ENCODE assay signal across 27 mouse cellular contexts in the genomic region with DNA sequence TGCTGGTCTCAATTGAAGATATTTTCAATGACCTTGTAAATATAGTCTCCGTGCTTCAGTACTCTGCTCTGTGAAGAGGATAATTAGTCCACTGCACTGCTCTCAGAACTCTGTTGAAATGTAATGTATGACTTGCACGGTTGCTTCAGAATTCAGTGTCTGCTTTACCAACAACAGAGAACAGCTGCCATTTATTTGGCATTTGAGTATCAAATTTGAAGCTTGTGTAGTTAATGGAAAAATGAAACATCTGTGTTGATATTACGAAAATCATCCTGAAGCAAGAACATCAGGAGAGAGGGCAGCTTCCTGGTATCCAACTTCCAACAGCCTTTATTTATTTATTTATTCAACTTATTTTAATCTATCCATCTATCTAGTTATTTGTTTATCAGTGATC.
DNase-seq lines count a peak whose midpoint lies in the region; ATAC-seq and TF ChIP-seq lines count a peak whose summit lies in the region.
"Had no signal": no experiment of that assay in that cellular context is flagged by ENCODE, and none has a peak within 500 bp of the region (broad histone marks: within the 10 kb centered on the region; RNA-seq: fewer than 3 reads in every experiment).

No protein-coding gene starts in this region.

- no peak overlapping the region for H3K9ac ChIP-seq in lung, embryonic 14.5 days
- H3K9ac ChIP-seq in lung, postnatal 0 days (replicated peaks; ENCODE audit: low read depth), result no peak overlapping the region
- H3K9ac ChIP-seq: embryonic facial prominence, embryonic 13.5 days; forebrain, embryonic 13.5 days; heart, embryonic 13.5 days; hindbrain, embryonic 12.5 days; hindbrain, embryonic 15.5 days; intestine, embryonic 15.5 days had no signal

- intact Hi-C loops in gastrocnemius, adult 2 months (cut with DNase I), result loop anchor here (5.0 kb wide), 2 partner anchors 228 to 298 kb away; no protein-coding TSS in a partner anchor
- intact Hi-C loops in gastrocnemius, postnatal 14 days (cut with DNase I; ENCODE audit: low total_unique reads), result loop anchor here (10.0 kb wide), 2 partner anchors 296 to 736 kb away; no protein-coding TSS in a partner anchor

- 39% methylated on average over 3 of the region's 3 CpGs for WGBS in lung, embryonic 14.5 days
- WGBS in lung, postnatal 0 days, result 55% methylated on average over 3 of the region's 3 CpGs

- H3K27ac ChIP-seq in gastrocnemius, adult 2 months, result peak overlapping the region; percentile 89
- H3K27ac ChIP-seq in lung, embryonic 14.5 days (ENCODE audit: low read depth), result no peak overlapping the region
- no peak overlapping the region for H3K27ac ChIP-seq in lung, postnatal 0 days (ENCODE audit: low read length)
- H3K27ac ChIP-seq: embryonic facial prominence, embryonic 13.5 days; forebrain, embryonic 10.5 days; forebrain, embryonic 13.5 days; heart, embryonic 10.5 days; heart, embryonic 13.5 days; hindbrain, embryonic 12.5 days; hindbrain, embryonic 15.5 days; intestine, embryonic 15.5 days had no signal

- no peak overlapping the region for H3K4me2 ChIP-seq in lung, embryonic 14.5 days
- no peak overlapping the region for H3K4me2 ChIP-seq in lung, postnatal 0 days (replicated peaks; ENCODE audit: low read depth, low read length)
- H3K4me2 ChIP-seq: embryonic facial prominence, embryonic 13.5 days; forebrain, embryonic 13.5 days; heart, embryonic 13.5 days; hindbrain, embryonic 12.5 days; hindbrain, embryonic 15.5 days; intestine, embryonic 15.5 days had no signal

- peak; percentile 73 for TF ChIP-seq EP300 in lung, postnatal 0 days (IDR thresholded peaks at IDR 0.05)

- no peaks in the 10 kb centered on the region for H3K36me3 ChIP-seq in lung, embryonic 14.5 days (ENCODE audit: insufficient read depth)
- H3K36me3 ChIP-seq in lung, postnatal 0 days (ENCODE audit: insufficient read depth, low read length), result no peaks in the 10 kb centered on the region
- H3K36me3 ChIP-seq: embryonic facial prominence, embryonic 13.5 days; forebrain, embryonic 10.5 days; G1E; heart, embryonic 10.5 days; heart, embryonic 13.5 days; hindbrain, embryonic 12.5 days; hindbrain, embryonic 15.5 days; intestine, embryonic 15.5 days had no signal

- DNase-seq in gastrocnemius, adult 2 months, result no peak
- no peak for DNase-seq in gastrocnemius, postnatal 14 days
- peak; percentile 65 for DNase-seq in lung, embryonic 14.5 days
- no peak for DNase-seq in lung, postnatal 14 days
- DNase-seq in lung, postnatal 0 days (ENCODE audit: low spot score), result peak; percentile 84
- no peak for DNase-seq in lung, postnatal 4 days
- DNase-seq in lung, postnatal 25 days (ENCODE audit: low spot score), result peak; percentile 21
- DNase-seq: adrenal gland, postnatal 10 days; adrenal gland, postnatal 36 days; B cell, adult 2 months; cerebellum, adult 11 months; cerebellum, adult 2 months; cerebellum, adult 9-11 months; cerebellum, postnatal 25 days; gastrocnemius, postnatal 36 days had no signal

- H3K9me3 ChIP-seq in lung, embryonic 14.5 days (ENCODE audit: low read depth, low read length), result no peaks in the 10 kb centered on the region
- no peaks in the 10 kb centered on the region for H3K9me3 ChIP-seq in lung, postnatal 0 days (ENCODE audit: low read length)
- H3K9me3 ChIP-seq: embryonic facial prominence, embryonic 13.5 days; forebrain, embryonic 10.5 days; forebrain, embryonic 13.5 days; G1E; heart, embryonic 10.5 days; heart, embryonic 13.5 days; hindbrain, embryonic 12.5 days; hindbrain, embryonic 15.5 days; intestine, embryonic 15.5 days had no signal

- no peak for ATAC-seq in lung, embryonic 14.5 days (ENCODE audit: insufficient read depth)
- peak; percentile 79 for ATAC-seq in lung, postnatal 0 days
- ATAC-seq: forebrain, embryonic 13.5 days; forebrain, embryonic 16.5 days; intestine, embryonic 15.5 days; Patski had no signal

- H3K4me1 ChIP-seq in lung, embryonic 14.5 days (ENCODE audit: insufficient read depth), result peaks cover 7% of the 10 kb centered on the region
- H3K4me1 ChIP-seq in lung, postnatal 0 days (ENCODE audit: insufficient read depth, low read depth, low read length), result no peaks in the 10 kb centered on the region
- H3K4me1 ChIP-seq: heart, embryonic 10.5 days; hindbrain, embryonic 15.5 days; intestine, embryonic 15.5 days had no signal

- no peak for TF ChIP-seq CTCF in gastrocnemius, adult 2 months (IDR thresholded peaks at IDR 0.05)
- no peak for TF ChIP-seq CTCF in lung, embryonic 14.5 days (IDR thresholded peaks at IDR 0.05; ENCODE audit: low read depth)
- TF ChIP-seq CTCF in lung, postnatal 0 days (IDR thresholded peaks at IDR 0.05), result no peak

- H3K4me3 ChIP-seq in gastrocnemius, adult 2 months, result peak overlapping the region; percentile 68
- H3K4me3 ChIP-seq in lung, embryonic 14.5 days (ENCODE audit: low read depth, low read length), result no peak overlapping the region
- H3K4me3 ChIP-seq in lung, postnatal 0 days (ENCODE audit: low read depth, low read length), result no peak overlapping the region
- H3K4me3 ChIP-seq: embryonic facial prominence, embryonic 13.5 days; forebrain, embryonic 10.5 days; forebrain, embryonic 13.5 days; heart, embryonic 10.5 days; heart, embryonic 13.5 days; hindbrain, embryonic 12.5 days; hindbrain, embryonic 15.5 days; intestine, embryonic 15.5 days had no signal

- H3K27me3 ChIP-seq in lung, embryonic 14.5 days (ENCODE audit: insufficient read depth, low read length), result no peaks in the 10 kb centered on the region
- H3K27me3 ChIP-seq in lung, postnatal 0 days (replicated peaks; ENCODE audit: insufficient read depth, low read length), result no peaks in the 10 kb centered on the region
- H3K27me3 ChIP-seq: CH12.LX; heart, embryonic 13.5 days; hindbrain, embryonic 12.5 days; intestine, embryonic 15.5 days had no signal

Comparison
In these comparisons a context has a peak if more than half of its experiments do, and no peak if none do; other contexts are left out.
1. DNase-seq: peak in lung, embryonic 14.5 days (single experiment), lung, postnatal 0 days (single experiment) and lung, postnatal 25 days (single experiment); none in gastrocnemius, adult 2 months (single experiment), gastrocnemius, postnatal 14 days (single experiment), lung, postnatal 14 days (single experiment) and lung, postnatal 4 days (0 of 2).